Comparison of ENCODE assay signal across 14 mouse cellular contexts in the genomic region with DNA sequence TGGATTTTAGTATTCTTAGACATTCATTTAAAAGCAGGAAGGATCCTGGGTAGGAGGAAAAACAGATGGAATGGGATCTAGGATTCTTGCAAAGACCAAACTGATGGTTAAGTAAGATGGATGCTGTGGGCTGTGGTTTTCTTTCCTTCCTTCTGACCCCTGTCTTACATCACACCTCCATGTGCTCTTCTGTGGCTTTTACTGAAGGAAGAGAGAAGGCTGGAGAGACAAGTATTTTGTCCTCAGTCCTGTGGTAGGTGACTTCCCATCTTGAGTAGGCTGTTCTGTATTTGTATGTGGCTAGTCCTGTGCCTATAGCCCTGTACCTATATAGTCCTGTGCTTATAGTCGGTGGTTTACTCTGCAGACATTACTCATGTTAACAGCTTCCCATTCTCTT. TPM values are rescaled to one million over a fixed set of nuclear protein-coding genes. Genes with fewer than 3 reads are reported as not detected.
"Had no signal": no experiment of that assay in that cellular context is flagged by ENCODE, and none has a peak within 500 bp of the region (broad histone marks: within the 10 kb centered on the region; RNA-seq: fewer than 3 reads in every experiment).

No protein-coding gene starts in this region.

- ATAC-seq: intestine, postnatal 0 days; midbrain, embryonic 16.5 days had no signal

- H3K36me3 ChIP-seq: limb, embryonic 10.5 days; liver, embryonic 15.5 days; midbrain, embryonic 12.5 days; neural tube, embryonic 13.5 days had no signal

- DNase-seq: kidney, adult 8-10 months; kidney, postnatal 25 days; lung, adult 2 months; lung, postnatal 36 days; thymus, postnatal 4 days had no signal

- H3K4me2 ChIP-seq: liver, embryonic 11.5 days; liver, embryonic 15.5 days; midbrain, embryonic 12.5 days; neural tube, embryonic 13.5 days had no signal

- H3K9ac ChIP-seq: liver, embryonic 15.5 days; midbrain, embryonic 12.5 days; neural tube, embryonic 13.5 days had no signal

- H3K9me3 ChIP-seq: limb, embryonic 10.5 days; liver, embryonic 15.5 days; midbrain, embryonic 12.5 days; neural tube, embryonic 13.5 days had no signal

- H3K27ac ChIP-seq: limb, embryonic 10.5 days; liver, embryonic 15.5 days; midbrain, embryonic 12.5 days; neural tube, embryonic 13.5 days; stomach, postnatal 0 days had no signal

- H3K4me3 ChIP-seq: limb, embryonic 10.5 days; liver, embryonic 15.5 days; midbrain, embryonic 12.5 days; neural tube, embryonic 13.5 days had no signal

RNA-seq across cellular contexts. Expression of a gene that starts 2.3 kb away (rescaled TPM):
- total RNA-seq: megakaryocyte-erythroid progenitor cell, adult 5-6 weeks had no signal
